Mouse (Mus musculus) MEL (cell line): ENCODE data around the gene Sult6b1. TPM values are rescaled to one million over a fixed set of nuclear protein-coding genes. Genes with fewer than 3 reads are reported as not detected.

ENCODE experiments used
- DNase-seq: peaks from one replicate; pipeline ENCODE4 v3.0.0; 2011; ENCODE audit warnings: low read depth, low spot score
- H3K27ac ChIP-seq: 2 replicates; pipeline ENCODE4 v1.5.1; 2012; ENCODE audit warnings: low read depth, mild to moderate bottlenecking, control low read depth, low read length, moderate library complexity; ENCODE audit not compliant: control insufficient read depth
- H3K27me3 ChIP-seq, 2 experiments: fragments of 150-350 bp in 1 of 2; sonication (generic) in 1 of 2; 2 replicates each; pipeline ENCODE4 v1.6.1; 2012; ENCODE audit warnings: low read length in 2 of 2, mild to moderate bottlenecking in 2 of 2, improper control_type of control experiment in 1 of 2, moderate library complexity in 1 of 2; ENCODE audit not compliant: insufficient read depth in 2 of 2, control insufficient read depth in 1 of 2
- H3K36me3 ChIP-seq, 2 experiments: 2 replicates each; pipeline ENCODE4 v1.6.1; 2012 to 2014; ENCODE audit warnings: low read length in 2 of 2, improper control_type of control experiment in 1 of 2, inconsistent platforms in 1 of 2, mild to moderate bottlenecking in 1 of 2; ENCODE audit not compliant: insufficient read depth in 2 of 2, control insufficient read depth in 1 of 2
- H3K4me1 ChIP-seq, 2 experiments: fragments of 150-350 bp in 1 of 2; sonication (generic) in 1 of 2; 2 replicates each; pipeline ENCODE4 v1.6.1; 2012; ENCODE audit warnings: low read length in 2 of 2, improper control_type of control experiment in 1 of 2, mild to moderate bottlenecking in 1 of 2; ENCODE audit not compliant: insufficient read depth in 2 of 2, control insufficient read depth in 1 of 2
- H3K4me3 ChIP-seq, 2 experiments: fragments of 150-350 bp in 1 of 2; sonication (generic) in 1 of 2; 2 replicates each; pipeline ENCODE4 v1.5.1; 2012; ENCODE audit warnings: low read depth in 2 of 2, low read length in 2 of 2, mild to moderate bottlenecking in 2 of 2, moderate library complexity in 2 of 2, control low read depth in 1 of 2, improper control_type of control experiment in 1 of 2; ENCODE audit not compliant: control insufficient read depth in 1 of 2, insufficient read depth in 1 of 2
- H3K79me2 ChIP-seq: 2 replicates; pipeline ENCODE4 v1.6.1; 2012; ENCODE audit warnings: mild to moderate bottlenecking, low read length, moderate library complexity; ENCODE audit not compliant: control insufficient read depth, poor library complexity, insufficient read depth
- H3K9ac ChIP-seq: 2 replicates; pipeline ENCODE4 v1.6.1; 2012; ENCODE audit warnings: low read depth, mild to moderate bottlenecking, control low read depth, low read length, moderate library complexity; ENCODE audit not compliant: control insufficient read depth, poor library complexity, severe bottlenecking
- H3K9me3 ChIP-seq: fragments of 150-350 bp; sonication (generic); replicated peaks from 2 replicates; pipeline ENCODE4 v1.6.1; 2012; ENCODE audit warnings: mild to moderate bottlenecking, low read length, improper control_type of control experiment, moderate library complexity; ENCODE audit not compliant: insufficient read depth
- CHD1 ChIP-seq: IDR thresholded peaks from 2 replicates; pipeline ENCODE4 v1.6.1; 2012; ENCODE audit warnings: low read depth, mild to moderate bottlenecking, inconsistent platforms, low read length, improper control_type of control experiment
- EP300 ChIP-seq, 2 experiments: IDR thresholded peaks; 2 replicates each; pipeline ENCODE4 v1.6.1; 2011; ENCODE audit warnings: improper control_type of control experiment in 2 of 2, low read length in 2 of 2, low read depth in 1 of 2, mild to moderate bottlenecking in 1 of 2
- ETS1 ChIP-seq: IDR thresholded peaks from 2 replicates; pipeline ENCODE4 v1.6.1; 2012; ENCODE audit warnings: low read depth, mild to moderate bottlenecking, inconsistent platforms, low read length, improper control_type of control experiment, moderate library complexity
- GATA1 ChIP-seq: IDR thresholded peaks from 2 replicates; pipeline ENCODE4 v1.6.1; 2011; ENCODE audit warnings: low read depth, low read length, improper control_type of control experiment
- MAFK ChIP-seq: IDR thresholded peaks from 2 replicates; pipeline ENCODE4 v1.6.1; 2011; ENCODE audit warnings: low read depth, mild to moderate bottlenecking, low read length, improper control_type of control experiment, borderline replicate concordance
- MAX ChIP-seq: IDR thresholded peaks from 2 replicates; pipeline ENCODE4 v1.6.1; 2011; ENCODE audit warnings: low read length, improper control_type of control experiment
- MYC ChIP-seq: IDR thresholded peaks from 2 replicates; pipeline ENCODE4 v1.6.1; 2011; ENCODE audit warnings: low read depth, mild to moderate bottlenecking, low read length, improper control_type of control experiment, moderate library complexity
- NELFE ChIP-seq: IDR thresholded peaks from 2 replicates; pipeline ENCODE4 v1.6.1; 2011; ENCODE audit warnings: low read depth, low read length, improper control_type of control experiment
- POLR2A ChIP-seq, 2 experiments: IDR thresholded peaks; 2 replicates each; pipeline ENCODE4 v1.6.1; 2011 to 2012; ENCODE audit warnings: low read length in 2 of 2, mild to moderate bottlenecking in 2 of 2, control low read depth in 1 of 2, improper control_type of control experiment in 1 of 2, low read depth in 1 of 2, moderate library complexity in 1 of 2; ENCODE audit not compliant: control insufficient read depth in 1 of 2, insufficient read depth in 1 of 2, poor library complexity in 1 of 2
- RCOR1 ChIP-seq: IDR thresholded peaks from 2 replicates; pipeline ENCODE4 v1.6.1; 2012; ENCODE audit warnings: low read depth, mild to moderate bottlenecking, inconsistent platforms, low read length, improper control_type of control experiment
- TCF12 ChIP-seq: IDR thresholded peaks from 2 replicates; pipeline ENCODE4 v1.6.1; 2014; ENCODE audit warnings: low read depth, mild to moderate bottlenecking, inconsistent platforms, low read length, improper control_type of control experiment, moderate library complexity
- UBTF ChIP-seq: IDR thresholded peaks from 2 replicates; pipeline ENCODE4 v1.6.1; 2012; ENCODE audit warnings: low read depth, mild to moderate bottlenecking, inconsistent platforms, low read length, improper control_type of control experiment, moderate library complexity, borderline replicate concordance; ENCODE audit not compliant: insufficient read depth
- USF1 ChIP-seq: IDR thresholded peaks from 2 replicates; pipeline ENCODE4 v1.6.1; 2014; ENCODE audit warnings: low read depth, mild to moderate bottlenecking, inconsistent platforms, low read length, improper control_type of control experiment, moderate library complexity
- ZKSCAN1 ChIP-seq: IDR thresholded peaks from 2 replicates; pipeline ENCODE4 v1.6.1; 2012; ENCODE audit warnings: low read depth, mild to moderate bottlenecking, inconsistent platforms, low read length, improper control_type of control experiment, moderate library complexity
- ZMIZ1 ChIP-seq: IDR thresholded peaks from 2 replicates; pipeline ENCODE4 v1.6.1; 2012; ENCODE audit warnings: low read depth, mild to moderate bottlenecking, inconsistent platforms, low read length, improper control_type of control experiment, moderate library complexity
- polyA plus RNA-seq, 2 experiments: library from polyadenylated mRNA; stranded (reverse) in 1 of 2; unstranded in 1 of 2; fragments of >175 nt in 1 of 2; fragments of >200 nt in 1 of 2; gene quantifications; 2 replicates each; pipeline versions ENCODE4 v1.2.1 to v1.2.4; 2012; ENCODE audit warnings: low replicate concordance in 2 of 2, low read depth in 1 of 2; ENCODE audit not compliant: insufficient read length in 2 of 2, insufficient read depth in 1 of 2, missing spikeins in 1 of 2
- total RNA-seq: library from RNA; depleted of rRNA; stranded (reverse); fragments of 300-350 nt; gene quantifications from 2 replicates; pipeline ENCODE4 v1.2.3, GENCODE M21; 2012

Gene Sult6b1
- total and polyA plus RNA-seq, 3 experiments = 0.29 TPM; not detected in 2

GRCm38 (mm10) chr17:78888554-78888953 lies 18.2 kb downstream of the Sult6b1 start:
- TF ChIP-seq UBTF (no peak), RCOR1 (no peak), ZKSCAN1 (no peak), TCF12 (no peak), MYC (no peak), ZMIZ1 (no peak), POLR2A (IDR thresholded peaks at IDR 0.05; ENCODE audit: control insufficient read depth in 1 of 2, insufficient read depth in 1 of 2, low read depth in 1 of 2, low read length in 2 of 2, poor library complexity in 1 of 2) (no peak)

GRCm38 (mm10) chr17:78885286-78886065 lies 21.3 kb downstream of the Sult6b1 start:
- H3K9ac ChIP-seq = no peak overlapping the region
- H3K27me3 ChIP-seq = no peaks in the 10 kb centered on the region
- H3K9me3 ChIP-seq = no peaks in the 10 kb centered on the region
- no peak overlapping the region for H3K27ac ChIP-seq
- 0 out of 4 replicates have a peak, but pooled peaks cover 0 to 3% of the 10 kb centered on the region in 2 experiments for H3K36me3 ChIP-seq
- H3K4me1 ChIP-seq = peaks cover 3 to 10% of the 10 kb centered on the region in 2 experiments; a peak in 3 of 4 replicates
- DNase-seq = peak; percentile 16
- no peak overlapping the region for H3K4me3 ChIP-seq
- H3K79me2 ChIP-seq = peaks cover 6% of the 10 kb centered on the region
- TF ChIP-seq MYC (no peak), ZKSCAN1 (no peak), NELFE (no peak), ETS1 (no peak)
- TF ChIP-seq, all 39 proteins: peak for 0

More at GRCm38 (mm10) chr17:78888554-78888953, 18.2 kb downstream of the Sult6b1 start:
- H3K27ac ChIP-seq = no peak overlapping the region
- DNase-seq = no peak
- no peaks in the 10 kb centered on the region for H3K79me2 ChIP-seq
- no peaks in the 10 kb centered on the region for H3K4me1 ChIP-seq
- no peaks in the 10 kb centered on the region for H3K36me3 ChIP-seq
- no peaks in the 10 kb centered on the region for H3K9me3 ChIP-seq
- H3K9ac ChIP-seq = no peak overlapping the region
- no peak overlapping the region for H3K4me3 ChIP-seq
- H3K27me3 ChIP-seq = no peaks in the 10 kb centered on the region

- peak; percentile 16 for DNase-seq
- H3K9ac ChIP-seq = no peak overlapping the region
These were observed 23.5 kb downstream of the Sult6b1 start for GRCm38 (mm10) chr17:78883291-78883690.

More at GRCm38 (mm10) chr17:78883291-78883690, 23.5 kb downstream of the Sult6b1 start:
- Histone ChIP-seq H3K4me3 (no peak overlapping the region; a peak in 1 of 4 replicates), H3K27me3 (no peaks in the 10 kb centered on the region), H3K9me3 (no peaks in the 10 kb centered on the region), H3K4me1 (peaks cover 3 to 10% of the 10 kb centered on the region in 2 experiments; a peak in 3 of 4 replicates), H3K79me2 (peaks cover 6% of the 10 kb centered on the region), H3K36me3 (0 out of 4 replicates have a peak, but pooled peaks cover 0 to 3% of the 10 kb centered on the region in 2 experiments), H3K27ac (no peak overlapping the region)
- TF ChIP-seq USF1 = no peak
- TF ChIP-seq MAX = no peak
- TF ChIP-seq TCF12 = no peak
- no peak for TF ChIP-seq NELFE
- TF ChIP-seq GATA1 = no peak
- no peak for TF ChIP-seq EP300 (IDR thresholded peaks at IDR 0.05; ENCODE audit: low read depth in 1 of 2, low read length in 2 of 2)
- TF ChIP-seq MAFK = no peak
- TF ChIP-seq CHD1 = no peak
